Mouse (Mus musculus): ENCODE data around the gene Kbtbd6. TPM values are rescaled to one million over a fixed set of nuclear protein-coding genes. Genes with fewer than 3 reads are reported as not detected.

The Kbtbd6 gene
- polyA plus RNA-seq, 1 experiment: 1.7 TPM

DNA sequence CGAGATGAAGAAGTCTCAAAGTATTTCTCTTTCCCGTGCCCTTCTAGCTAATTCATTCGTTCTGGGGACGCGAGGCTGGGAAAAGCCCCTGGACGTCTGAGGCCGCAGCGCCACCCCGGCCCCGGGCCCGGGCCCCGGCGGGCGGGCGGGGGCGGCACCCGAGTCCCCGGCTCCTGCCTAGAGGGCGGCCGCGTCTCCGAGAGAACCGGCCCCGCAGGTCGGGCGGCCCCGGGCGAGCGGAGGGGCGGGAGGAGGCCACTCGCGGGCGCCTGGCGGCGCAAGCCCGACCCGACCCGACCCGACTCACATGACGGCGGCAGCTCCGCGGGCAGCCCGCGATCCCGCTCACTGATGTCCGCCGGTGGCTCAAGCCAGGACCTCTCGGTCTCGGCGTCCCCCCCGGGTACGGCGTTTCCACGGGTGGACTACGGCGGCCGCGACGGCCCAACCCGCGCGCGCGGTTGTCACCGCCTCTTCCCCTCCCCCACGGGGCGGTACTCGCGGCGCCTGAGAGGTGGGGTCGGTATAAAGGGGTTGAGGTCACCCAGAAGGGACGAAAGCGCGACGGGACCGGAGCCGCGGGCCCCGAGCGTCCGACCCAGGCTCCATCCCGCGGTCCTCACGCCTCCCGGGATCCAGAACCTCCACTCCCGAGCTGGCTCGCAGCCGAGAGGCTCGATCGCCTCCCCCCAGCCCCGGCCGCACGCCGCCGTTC, 29.1 kb downstream of the Kbtbd6 start, which contains the start of gene Elf1:
Gene Elf1 (plus strand): TSS at position 571 of the 715 bp plus-strand sequence.
- peaks cover 8% of the 10 kb centered on the region; the same call in 1 of the 2 replicates for H3K4me1 ChIP-seq (ENCODE audit: control insufficient read depth, insufficient read depth, low read length)
- peak; percentile 97 for TF ChIP-seq POLR2A (IDR thresholded peaks at IDR 0.05; ENCODE audit: low read depth, low read length)
- no peak for TF ChIP-seq CTCF (IDR thresholded peaks at IDR 0.05; ENCODE audit: borderline replicate concordance, insufficient read depth, low read length)
- H3K27ac ChIP-seq (ENCODE audit: insufficient read depth, low read length): peak within 1 kb of the TSS; percentile 96
- H3K4me3 ChIP-seq (ENCODE audit: insufficient read depth, low read length): peak within 1 kb of the TSS; percentile 60

DNA sequence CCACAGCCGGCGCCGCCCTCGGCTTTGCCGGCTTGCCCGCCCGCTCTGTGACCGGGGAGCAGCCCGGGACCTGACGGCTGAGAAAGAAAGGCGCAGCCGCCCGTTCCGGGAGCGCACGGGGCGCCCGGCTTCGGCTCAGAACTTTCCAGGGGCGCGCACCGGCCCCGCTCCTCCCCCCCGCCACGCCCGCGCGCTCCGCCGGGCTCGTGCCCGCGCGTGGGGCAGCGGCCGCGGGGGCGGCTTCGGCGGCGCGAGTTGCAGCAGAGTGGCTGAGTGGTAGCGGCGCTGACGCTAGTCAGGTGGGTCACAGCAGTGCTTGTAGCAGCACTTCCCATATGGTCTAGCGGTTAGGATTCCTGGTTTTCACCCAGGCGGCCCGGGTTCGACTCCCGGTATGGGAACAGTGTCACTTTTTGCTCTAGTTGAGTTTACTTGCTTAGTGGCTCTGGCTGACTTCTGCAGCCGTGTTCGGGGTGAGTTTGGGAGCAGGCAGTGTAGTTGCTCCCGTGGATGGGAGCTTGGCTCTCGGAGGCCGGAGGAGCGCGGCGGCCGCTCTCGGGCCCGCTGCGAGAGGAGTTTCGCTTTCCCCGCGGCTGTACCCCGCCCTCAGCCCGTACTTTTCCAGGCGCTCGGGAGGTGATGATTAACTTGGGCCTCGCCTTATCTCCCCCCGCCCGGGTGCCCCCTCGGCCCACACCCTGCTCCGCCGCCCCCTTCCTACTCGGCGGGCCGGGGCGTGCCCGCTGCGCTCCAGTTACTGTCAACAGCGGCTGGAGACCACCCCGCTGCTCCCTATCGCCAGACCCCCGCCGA, 29.9 kb downstream of the Kbtbd6 start, which contains the start of gene Wbp4:
Gene Wbp4 (minus strand): TSS at position 182 of the 813 bp plus-strand sequence.
- H3K4me3 ChIP-seq (ENCODE audit: insufficient read depth, low read length): peak within 1 kb of the TSS; percentile 60
- H3K27ac ChIP-seq (ENCODE audit: insufficient read depth, low read length): peak within 1 kb of the TSS; percentile 96
- peaks cover 8% of the 10 kb centered on the region; the same call in 1 of the 2 replicates for H3K4me1 ChIP-seq (ENCODE audit: control insufficient read depth, insufficient read depth, low read length)
- TF ChIP-seq POLR2A (IDR thresholded peaks at IDR 0.05; ENCODE audit: low read depth, low read length) (peak; percentile 91; the same call in 1 of the 2 replicates), CTCF (IDR thresholded peaks at IDR 0.05; ENCODE audit: borderline replicate concordance, insufficient read depth, low read length) (no peak)

DNA sequence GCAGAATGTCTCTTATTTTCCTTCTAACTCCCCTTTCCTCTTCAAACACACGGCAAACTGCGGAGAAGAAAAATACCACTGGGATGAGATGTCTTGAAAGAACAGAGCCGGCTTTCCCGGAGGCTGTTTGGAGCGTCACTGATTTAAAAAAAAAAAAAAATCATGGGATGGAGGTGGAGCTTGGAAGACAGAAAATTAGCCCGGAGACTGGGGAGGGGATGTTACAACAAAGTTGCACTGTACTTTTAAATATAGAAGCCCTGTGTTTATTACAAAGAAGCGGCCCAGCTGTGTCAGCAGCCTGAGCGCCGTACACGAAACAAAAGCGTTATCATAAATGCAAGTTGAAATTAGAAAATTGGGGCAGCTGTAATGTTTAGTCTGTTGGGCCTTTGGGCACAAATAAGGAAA, 30.6 kb downstream of the Kbtbd6 start:
- peak overlapping the region; percentile 96 for H3K27ac ChIP-seq (ENCODE audit: insufficient read depth, low read length)
- H3K4me3 ChIP-seq (ENCODE audit: insufficient read depth, low read length): peak overlapping the region; percentile 60
- peak; percentile 40; the same call in 1 of the 2 replicates for TF ChIP-seq POLR2A (IDR thresholded peaks at IDR 0.05; ENCODE audit: low read depth, low read length)
- no peak for TF ChIP-seq CTCF (IDR thresholded peaks at IDR 0.05; ENCODE audit: borderline replicate concordance, insufficient read depth, low read length)
- peaks cover 8% of the 10 kb centered on the region; the same call in 1 of the 2 replicates for H3K4me1 ChIP-seq (ENCODE audit: control insufficient read depth, insufficient read depth, low read length)

DNA sequence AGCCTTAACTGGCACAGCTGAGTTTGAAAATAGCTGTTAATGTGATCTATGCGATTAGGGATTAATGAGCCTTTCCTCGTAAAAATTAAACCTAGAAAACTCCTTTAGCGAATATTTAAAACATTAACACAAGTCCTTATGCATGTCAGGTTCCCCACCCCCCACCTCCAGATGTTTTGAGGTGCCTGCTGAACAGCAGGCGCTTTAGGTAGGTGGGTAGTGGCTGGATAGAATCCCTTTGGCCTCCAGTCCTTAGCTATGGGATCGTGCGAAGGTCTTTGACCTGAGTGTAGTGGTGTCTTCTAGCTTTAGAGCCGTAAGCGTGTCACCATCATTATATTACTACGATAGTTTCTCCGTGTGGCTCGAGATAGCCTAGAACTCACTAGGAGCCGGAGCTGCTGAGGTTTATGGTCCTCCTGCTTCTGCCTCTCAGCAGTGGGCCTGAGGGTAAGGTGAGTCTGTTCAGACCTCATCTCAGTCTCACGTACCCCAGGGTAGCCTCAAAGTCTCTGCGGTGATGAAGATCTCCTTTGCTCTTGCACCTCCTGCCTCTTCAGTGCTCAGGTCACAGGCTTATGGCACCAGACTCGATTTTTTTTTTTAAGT, 31.2 kb downstream of the Kbtbd6 start:
- TF ChIP-seq POLR2A (IDR thresholded peaks at IDR 0.05; ENCODE audit: low read depth, low read length) (peak; percentile 7; the same call in 1 of the 2 replicates), CTCF (IDR thresholded peaks at IDR 0.05; ENCODE audit: borderline replicate concordance, insufficient read depth, low read length) (no peak)
- H3K4me1 ChIP-seq (ENCODE audit: control insufficient read depth, insufficient read depth, low read length): peaks cover 9% of the 10 kb centered on the region; the same call in 1 of the 2 replicates

DNA sequence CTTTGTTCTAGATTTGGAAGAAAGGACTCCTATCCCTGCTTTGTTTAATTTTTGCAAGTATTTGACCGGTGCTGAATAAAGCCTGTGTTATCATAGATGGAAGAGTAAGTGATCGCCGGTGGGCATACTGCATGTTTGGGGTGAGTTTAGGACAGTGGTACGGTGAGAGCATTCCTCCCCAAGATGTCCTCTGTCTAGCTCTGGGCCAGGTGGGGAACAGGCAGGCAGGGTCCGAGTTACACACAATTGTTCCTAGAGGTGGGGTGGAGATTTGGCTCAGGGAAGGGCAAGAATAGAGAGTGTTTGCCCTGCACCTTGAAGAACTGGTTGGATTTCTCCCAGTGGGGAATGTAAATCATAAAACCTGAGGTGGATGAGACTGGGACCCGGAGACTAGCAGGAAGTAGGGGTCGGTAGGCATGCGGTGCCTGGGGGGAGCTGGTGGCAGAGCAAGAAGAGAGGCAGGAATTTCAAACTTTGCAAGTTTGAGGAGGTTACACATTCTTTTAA, 32.0 kb downstream of the Kbtbd6 start:
- TF ChIP-seq CTCF (IDR thresholded peaks at IDR 0.05; ENCODE audit: borderline replicate concordance, insufficient read depth, low read length) (no peak), POLR2A (IDR thresholded peaks at IDR 0.05; ENCODE audit: low read depth, low read length) (no peak)
- H3K4me1 ChIP-seq (ENCODE audit: control insufficient read depth, insufficient read depth, low read length): peaks cover 9% of the 10 kb centered on the region; the same call in 1 of the 2 replicates
- peak overlapping the region; percentile 60 for H3K4me3 ChIP-seq (ENCODE audit: insufficient read depth, low read length)
- H3K27ac ChIP-seq (ENCODE audit: insufficient read depth, low read length): 0 out of 2 replicates have a peak overlapping the region, but pooled peaks have one; percentile 96

More for the DNA sequence above, 31.2 kb downstream of the Kbtbd6 start:
- Histone ChIP-seq H3K27ac (ENCODE audit: insufficient read depth, low read length) (peak overlapping the region; percentile 96), H3K4me3 (ENCODE audit: insufficient read depth, low read length) (peak overlapping the region; percentile 60)

DNA sequence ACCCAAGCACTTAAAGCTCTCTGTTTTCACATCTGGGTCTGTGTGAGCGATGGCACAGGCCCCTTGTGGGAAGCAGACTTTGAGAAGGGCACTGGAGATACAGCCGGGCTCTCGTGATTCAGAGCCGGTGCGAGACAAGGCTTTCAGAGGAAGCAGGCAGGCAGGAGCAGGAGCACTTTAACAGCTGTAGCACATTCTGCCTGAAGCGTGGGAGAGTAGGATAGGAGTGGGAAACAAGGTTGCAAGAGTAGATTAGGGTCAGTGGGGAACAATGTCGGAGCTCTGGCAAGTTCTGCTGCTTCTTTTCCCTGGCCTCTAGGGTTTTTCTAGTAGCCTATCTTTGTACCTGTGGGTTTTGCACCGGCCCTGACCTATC, 35.0 kb downstream of the Kbtbd6 start:
- no peak for TF ChIP-seq CTCF (IDR thresholded peaks at IDR 0.05; ENCODE audit: borderline replicate concordance, insufficient read depth, low read length)
- TF ChIP-seq POLR2A (IDR thresholded peaks at IDR 0.05; ENCODE audit: low read depth, low read length): no peak

DNA sequence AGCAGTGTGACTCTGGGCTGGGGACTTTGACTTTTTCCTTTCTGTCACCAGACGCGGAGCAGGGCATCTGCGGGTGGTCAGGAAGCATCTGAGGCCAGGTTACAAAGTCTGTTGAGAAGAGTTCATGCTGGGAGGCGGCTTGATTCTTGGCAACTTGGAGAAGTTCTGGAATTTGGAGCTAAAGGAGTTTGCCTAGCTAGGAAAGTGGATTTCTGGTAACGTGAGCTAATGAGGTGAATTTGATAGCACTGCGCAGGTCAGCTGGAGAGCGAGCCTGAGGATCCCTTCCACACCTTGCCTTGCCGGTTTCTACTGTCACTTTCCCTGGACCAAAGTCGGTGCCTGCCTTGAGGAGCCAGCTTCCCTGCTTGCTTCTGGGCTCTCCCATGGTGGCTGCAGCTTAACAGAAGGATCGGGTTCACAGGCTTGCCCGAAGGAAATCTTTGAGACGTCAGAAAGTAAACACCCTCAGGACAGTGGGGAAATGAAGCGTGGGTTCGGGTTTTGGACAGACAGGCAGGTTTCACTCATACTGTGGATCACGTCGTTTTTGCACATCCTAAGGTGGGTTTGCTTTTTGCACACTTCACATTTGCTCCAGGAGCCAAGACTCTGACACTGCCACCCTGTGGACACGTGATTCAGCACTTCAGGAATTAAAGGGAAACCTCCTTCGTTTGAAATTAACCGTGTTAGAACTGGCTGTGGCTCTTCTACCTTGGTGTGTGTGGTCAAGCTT, 35.5 kb downstream of the Kbtbd6 start:
- TF ChIP-seq CTCF (IDR thresholded peaks at IDR 0.05; ENCODE audit: borderline replicate concordance, insufficient read depth, low read length) (peak; percentile 23; the same call in 1 of the 2 replicates), POLR2A (IDR thresholded peaks at IDR 0.05; ENCODE audit: low read depth, low read length) (0 out of 2 replicates have a peak, but pooled peaks have one; percentile 20)
- peak overlapping the region; percentile 5 for H3K4me3 ChIP-seq (ENCODE audit: insufficient read depth, low read length)

More for the DNA sequence above, 35.0 kb downstream of the Kbtbd6 start:
- Histone ChIP-seq H3K4me1 (ENCODE audit: control insufficient read depth, insufficient read depth, low read length) (peaks cover 6% of the 10 kb centered on the region; the same call in 1 of the 2 replicates), H3K27ac (ENCODE audit: insufficient read depth, low read length) (peak overlapping the region; percentile 23), H3K4me3 (ENCODE audit: insufficient read depth, low read length) (peak overlapping the region; percentile 5; the same call in 1 of the 2 replicates)

DNA sequence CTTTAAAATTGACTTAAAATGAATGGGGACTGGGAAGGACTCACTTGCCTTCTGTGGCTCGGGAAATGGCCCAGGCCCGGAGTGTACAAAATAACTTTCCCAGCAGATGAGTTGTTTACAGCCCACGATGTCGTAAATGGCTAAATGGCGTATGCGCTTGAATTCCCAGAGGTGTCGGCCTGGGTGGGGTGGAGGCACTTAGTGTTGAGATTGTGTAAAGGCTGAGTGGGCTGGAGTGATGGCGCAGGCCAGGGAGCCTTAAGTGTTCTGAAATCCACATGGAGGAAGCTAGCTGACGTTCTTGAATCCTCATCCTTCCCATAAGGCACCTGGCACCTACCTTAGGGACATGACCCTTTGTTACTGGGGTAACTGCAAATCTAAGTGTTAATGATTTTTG, 36.9 kb downstream of the Kbtbd6 start:
- no peak overlapping the region for H3K27ac ChIP-seq (ENCODE audit: insufficient read depth, low read length)
- peaks cover 5% of the 10 kb centered on the region; the same call in 1 of the 2 replicates for H3K4me1 ChIP-seq (ENCODE audit: control insufficient read depth, insufficient read depth, low read length)
- no peak overlapping the region for H3K4me3 ChIP-seq (ENCODE audit: insufficient read depth, low read length)
- TF ChIP-seq CTCF (IDR thresholded peaks at IDR 0.05; ENCODE audit: borderline replicate concordance, insufficient read depth, low read length) (no peak), POLR2A (IDR thresholded peaks at IDR 0.05; ENCODE audit: low read depth, low read length) (no peak)

More for the DNA sequence above, 35.5 kb downstream of the Kbtbd6 start:
- Histone ChIP-seq H3K4me1 (ENCODE audit: control insufficient read depth, insufficient read depth, low read length) (peaks cover 6% of the 10 kb centered on the region; the same call in 1 of the 2 replicates), H3K27ac (ENCODE audit: insufficient read depth, low read length) (peak overlapping the region; percentile 23)

All from embryonic fibroblast, embryonic 13.5 days (primary cell).